Mouse (Mus musculus) CD4-positive naive resting alpha-beta T cell, adult 76 days (primary cell): ENCODE results near the gene Fancl. TPM values are rescaled to one million over a fixed set of nuclear protein-coding genes. Genes with fewer than 3 reads are reported as not detected.

Source experiments
- total RNA-seq: library from RNA; stranded (reverse); gene quantifications from one replicate; pipeline ENCODE4 v1.2.4, GENCODE M21; 2023

The Fancl gene
- total RNA-seq, result 17.5 TPM

DNA sequence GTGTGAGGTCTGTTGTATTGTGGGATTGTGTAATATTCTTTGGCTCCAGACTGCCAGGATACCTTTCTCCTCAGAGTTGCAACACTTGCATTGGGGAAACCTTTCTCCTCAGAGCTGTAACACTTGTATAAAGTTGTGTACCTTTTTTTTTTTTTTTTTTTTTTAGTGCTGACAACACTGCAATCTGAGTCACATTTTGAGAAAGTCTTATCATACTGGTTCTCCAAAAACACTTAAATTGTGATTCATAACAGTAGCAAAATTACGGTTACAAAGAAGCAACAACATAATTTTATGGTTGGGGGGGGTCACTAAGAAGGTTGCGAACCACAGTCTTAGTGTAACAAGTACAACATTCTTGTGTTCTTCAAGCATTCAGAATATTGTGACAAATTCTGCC is at the start of gene Fancl:
Gene Fancl (plus strand): TSS at position 165 of the 400 bp plus-strand sequence.

Other genes with a start within 250 kb of the Fancl start
- gene 5730522E02Rik, start 175.4 kb upstream of the Fancl start, total RNA-seq, result not detected
- not detected for gene Gm6899, start 207.1 kb downstream of the Fancl start, total RNA-seq
- gene Vrk2, start 207.9 kb downstream of the Fancl start, total RNA-seq, result 39.4 TPM